Mouse (Mus musculus): Measurements from ENCODE around the gene U2af1. TPM values are rescaled to one million over a fixed set of nuclear protein-coding genes. Genes with fewer than 3 reads are reported as not detected.
A peak's percentile ranks its signal among the peaks of the same experiment; 100 is the strongest.

Gene U2af1
- polyA plus RNA-seq, 1 experiment from 2014 or later = 116 TPM

DNA sequence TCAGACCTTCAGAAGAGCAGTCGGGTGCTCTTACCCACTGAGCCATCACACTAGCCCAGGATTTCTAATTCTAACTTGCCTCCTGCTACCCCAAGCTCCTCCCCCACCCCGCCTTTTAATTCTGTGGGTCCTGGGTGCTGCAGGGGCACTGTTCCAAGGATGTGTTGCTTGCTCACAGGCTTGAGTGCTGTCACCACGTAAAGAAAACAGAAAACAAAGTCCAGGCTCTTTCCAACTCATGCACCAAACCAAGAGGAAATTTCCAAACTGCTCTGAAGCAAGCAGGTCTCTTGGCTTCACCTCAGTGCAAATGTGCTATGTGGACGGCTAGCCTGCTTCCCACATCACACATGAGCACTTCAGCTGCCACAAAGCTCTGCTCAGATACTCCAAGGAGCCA is 3.3 kb downstream of the U2af1 start:
- H3K9me3 ChIP-seq (ENCODE audit: control insufficient read depth, low read length) = no peaks in the 10 kb centered on the region
- no peak overlapping the region for H3K9ac ChIP-seq (replicated peaks; ENCODE audit: low read depth, low read length)
- peaks cover 6% of the 10 kb centered on the region for H3K4me1 ChIP-seq (ENCODE audit: control insufficient read depth, insufficient read depth, low read length)
- WGBS = 84% methylated on average over 4 of the region's 4 CpGs
- no peak overlapping the region for H3K4me2 ChIP-seq (ENCODE audit: low read depth, low read length)
- H3K27ac ChIP-seq (ENCODE audit: low read depth, low read length) = no peak overlapping the region
- no peak overlapping the region for H3K4me3 ChIP-seq (ENCODE audit: low read depth, low read length)
- peaks cover 48% of the 10 kb centered on the region for H3K36me3 ChIP-seq (ENCODE audit: control insufficient read depth, insufficient read depth, low read length)
- no peak for ATAC-seq (ENCODE audit: low read depth)
- H3K27me3 ChIP-seq (ENCODE audit: control insufficient read depth, insufficient read depth, low read length) = no peaks in the 10 kb centered on the region

GRCm38 (mm10) chr17:31653277-31653676 is 5.4 kb downstream of the U2af1 start:
- H3K36me3 ChIP-seq (ENCODE audit: control insufficient read depth, insufficient read depth, low read length) = peaks cover 67% of the 10 kb centered on the region

GRCm38 (mm10) chr17:31652152-31652551 is 6.5 kb downstream of the U2af1 start:
- Histone ChIP-seq H3K4me1 (ENCODE audit: control insufficient read depth, insufficient read depth, low read length) (peaks cover under 1% of the 10 kb centered on the region), H3K36me3 (ENCODE audit: control insufficient read depth, insufficient read depth, low read length) (peaks cover 76% of the 10 kb centered on the region), H3K9ac (replicated peaks; ENCODE audit: low read depth, low read length) (no peak overlapping the region), H3K4me2 (ENCODE audit: low read depth, low read length) (no peak overlapping the region), H3K4me3 (ENCODE audit: low read depth, low read length) (no peak overlapping the region), H3K9me3 (ENCODE audit: control insufficient read depth, low read length) (no peaks in the 10 kb centered on the region), H3K27me3 (ENCODE audit: control insufficient read depth, insufficient read depth, low read length) (no peaks in the 10 kb centered on the region), H3K27ac (ENCODE audit: low read depth, low read length) (no peak overlapping the region)
- 90% methylated on average over 14 of the region's 14 CpGs for WGBS
- ATAC-seq (ENCODE audit: low read depth) = no peak

More at GRCm38 (mm10) chr17:31653277-31653676, 5.4 kb downstream of the U2af1 start:
- H3K27ac ChIP-seq (ENCODE audit: low read depth, low read length) = no peak overlapping the region
- H3K4me1 ChIP-seq (ENCODE audit: control insufficient read depth, insufficient read depth, low read length) = peaks cover 6% of the 10 kb centered on the region
- H3K4me3 ChIP-seq (ENCODE audit: low read depth, low read length) = no peak overlapping the region
- H3K4me2 ChIP-seq (ENCODE audit: low read depth, low read length) = no peak overlapping the region
- H3K27me3 ChIP-seq (ENCODE audit: control insufficient read depth, insufficient read depth, low read length) = no peaks in the 10 kb centered on the region
- 89% methylated on average over 6 of the region's 6 CpGs for WGBS
- H3K9me3 ChIP-seq (ENCODE audit: control insufficient read depth, low read length) = no peaks in the 10 kb centered on the region
- ATAC-seq (ENCODE audit: low read depth) = no peak
- no peak overlapping the region for H3K9ac ChIP-seq (replicated peaks; ENCODE audit: low read depth, low read length)

GRCm38 (mm10) chr17:31646199-31647002 is 12.3 kb downstream of the U2af1 start:
- Histone ChIP-seq H3K27me3 (ENCODE audit: control insufficient read depth, insufficient read depth, low read length) (no peaks in the 10 kb centered on the region), H3K27ac (ENCODE audit: low read depth, low read length) (no peak overlapping the region), H3K4me1 (ENCODE audit: control insufficient read depth, insufficient read depth, low read length) (no peaks in the 10 kb centered on the region), H3K9ac (replicated peaks; ENCODE audit: low read depth, low read length) (no peak overlapping the region), H3K4me3 (ENCODE audit: low read depth, low read length) (no peak overlapping the region), H3K9me3 (ENCODE audit: control insufficient read depth, low read length) (no peaks in the 10 kb centered on the region), H3K36me3 (ENCODE audit: control insufficient read depth, insufficient read depth, low read length) (peaks cover 47% of the 10 kb centered on the region), H3K4me2 (ENCODE audit: low read depth, low read length) (no peak overlapping the region)
- ATAC-seq (ENCODE audit: low read depth) = no peak
- 96% methylated on average over 5 of the region's 5 CpGs for WGBS

- no peak for ATAC-seq (ENCODE audit: low read depth)
- Histone ChIP-seq H3K27me3 (ENCODE audit: control insufficient read depth, insufficient read depth, low read length) (no peaks in the 10 kb centered on the region), H3K36me3 (ENCODE audit: control insufficient read depth, insufficient read depth, low read length) (peaks cover 16% of the 10 kb centered on the region), H3K4me2 (ENCODE audit: low read depth, low read length) (no peak overlapping the region), H3K4me3 (ENCODE audit: low read depth, low read length) (no peak overlapping the region), H3K9ac (replicated peaks; ENCODE audit: low read depth, low read length) (no peak overlapping the region), H3K4me1 (ENCODE audit: control insufficient read depth, insufficient read depth, low read length) (no peaks in the 10 kb centered on the region), H3K9me3 (ENCODE audit: control insufficient read depth, low read length) (no peaks in the 10 kb centered on the region), H3K27ac (ENCODE audit: low read depth, low read length) (no peak overlapping the region)
- 74% methylated on average over 4 of the region's 4 CpGs for WGBS
These were observed 15.8 kb downstream of the U2af1 start for GRCm38 (mm10) chr17:31642913-31643312.

- H3K9ac ChIP-seq (replicated peaks; ENCODE audit: low read depth, low read length) = no peak overlapping the region
- no peak overlapping the region for H3K4me3 ChIP-seq (ENCODE audit: low read depth, low read length)
- ATAC-seq (ENCODE audit: low read depth) = no peak
- H3K9me3 ChIP-seq (ENCODE audit: control insufficient read depth, low read length) = no peaks in the 10 kb centered on the region
- WGBS = 54% methylated on average over 8 of the region's 8 CpGs
- H3K27ac ChIP-seq (ENCODE audit: low read depth, low read length) = no peak overlapping the region
- H3K4me1 ChIP-seq (ENCODE audit: control insufficient read depth, insufficient read depth, low read length) = peaks cover 2% of the 10 kb centered on the region; the same call in 1 of the 2 replicates
- H3K36me3 ChIP-seq (ENCODE audit: control insufficient read depth, insufficient read depth, low read length) = peaks cover 10% of the 10 kb centered on the region
- no peak overlapping the region for H3K4me2 ChIP-seq (ENCODE audit: low read depth, low read length)
- H3K27me3 ChIP-seq (ENCODE audit: control insufficient read depth, insufficient read depth, low read length) = no peaks in the 10 kb centered on the region
These were observed 16.4 kb downstream of the U2af1 start for GRCm38 (mm10) chr17:31642331-31642730.

- Histone ChIP-seq H3K4me1 (ENCODE audit: control insufficient read depth, insufficient read depth, low read length) (peaks cover 14% of the 10 kb centered on the region), H3K9ac (replicated peaks; ENCODE audit: low read depth, low read length) (no peak overlapping the region), H3K27ac (ENCODE audit: low read depth, low read length) (no peak overlapping the region), H3K4me2 (ENCODE audit: low read depth, low read length) (no peak overlapping the region), H3K9me3 (ENCODE audit: control insufficient read depth, low read length) (no peaks in the 10 kb centered on the region), H3K36me3 (ENCODE audit: control insufficient read depth, insufficient read depth, low read length) (no peaks in the 10 kb centered on the region), H3K27me3 (ENCODE audit: control insufficient read depth, insufficient read depth, low read length) (peaks cover 12% of the 10 kb centered on the region), H3K4me3 (ENCODE audit: low read depth, low read length) (no peak overlapping the region)
- WGBS = 55% methylated on average over 4 of the region's 4 CpGs
- no peak for ATAC-seq (ENCODE audit: low read depth)
These were observed 19.0 kb downstream of the U2af1 start for GRCm38 (mm10) chr17:31639651-31640050.

- Histone ChIP-seq H3K36me3 (ENCODE audit: control insufficient read depth, insufficient read depth, low read length) (no peaks in the 10 kb centered on the region), H3K4me2 (ENCODE audit: low read depth, low read length) (no peak overlapping the region), H3K4me1 (ENCODE audit: control insufficient read depth, insufficient read depth, low read length) (peaks cover 14% of the 10 kb centered on the region), H3K27ac (ENCODE audit: low read depth, low read length) (peak overlapping the region; percentile 55), H3K4me3 (ENCODE audit: low read depth, low read length) (no peak overlapping the region), H3K27me3 (ENCODE audit: control insufficient read depth, insufficient read depth, low read length) (peaks cover 12% of the 10 kb centered on the region), H3K9me3 (ENCODE audit: control insufficient read depth, low read length) (no peaks in the 10 kb centered on the region), H3K9ac (replicated peaks; ENCODE audit: low read depth, low read length) (no peak overlapping the region)
- ATAC-seq (ENCODE audit: low read depth) = no peak
- WGBS = 53% methylated on average over 9 of the region's 9 CpGs
These were observed 20.7 kb downstream of the U2af1 start for GRCm38 (mm10) chr17:31637866-31638570.

All from neural tube, embryonic 14.5 days (tissue).